Mouse (Mus musculus) common myeloid progenitor, adult 5-6 weeks (primary cell): ENCODE measurements at regions not wholly inside any gene's neighbourhood (a gene's known extent, or its start where the extent isn't known, plus 50 kb on each side); places are given as distances from the start of the nearest gene placed in this dataset.

Experiments
- ATAC-seq: replicated peaks from 2 replicates; pipeline ENCODE4 v1.8.0; 2016; ENCODE audit warnings: low read depth, mild to moderate bottlenecking, moderate TSS enrichment, inconsistent platforms; ENCODE audit not compliant: poor library complexity, severe bottlenecking

DNA sequence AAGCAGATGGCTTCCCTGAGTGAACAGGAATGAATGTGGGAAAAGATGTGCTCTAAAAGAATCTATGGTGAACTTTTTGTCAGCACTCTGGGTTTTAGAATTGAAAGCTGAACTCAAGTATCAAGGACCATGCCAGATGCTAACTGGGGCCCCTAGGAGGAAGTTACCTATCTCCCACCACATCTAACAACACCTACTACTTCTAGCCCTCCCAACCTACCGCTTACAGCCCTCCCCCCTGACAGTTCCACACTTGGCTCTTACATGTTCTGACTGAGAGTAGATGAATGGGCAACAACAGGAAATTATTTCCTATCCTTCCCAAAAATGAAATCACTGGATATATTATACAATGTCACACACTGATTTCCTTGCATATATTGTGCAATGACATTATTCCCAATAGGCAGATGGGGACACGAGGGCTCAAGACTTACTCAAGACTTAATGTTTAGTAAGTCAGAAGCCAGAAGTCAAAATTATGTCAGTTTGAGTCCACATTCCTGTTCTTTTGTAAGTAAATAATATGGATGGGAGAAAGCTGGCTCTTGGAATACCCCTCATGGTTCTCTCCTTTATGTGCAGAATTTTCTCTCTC lies 506.1 kb upstream of the A1bg start:
- no peak for ATAC-seq

DNA sequence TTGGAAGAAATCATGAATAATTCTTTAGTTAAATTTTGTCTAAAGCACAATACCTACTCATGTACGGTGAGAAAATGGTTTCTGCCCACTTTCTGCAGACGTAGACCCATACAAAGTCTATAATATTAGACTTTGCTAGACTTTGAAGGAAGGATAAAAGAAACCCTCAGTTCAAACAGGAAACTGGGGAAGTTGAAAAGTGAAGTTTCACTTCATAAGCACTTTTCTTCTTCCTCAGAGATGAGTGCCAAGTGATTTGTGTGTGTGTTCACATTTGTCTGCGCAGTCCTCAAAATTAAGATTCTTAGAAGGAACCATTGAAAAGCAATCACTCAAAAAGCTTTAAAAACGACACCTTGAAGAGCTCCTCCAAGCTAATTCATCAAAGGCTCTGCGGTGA lies 500.2 kb upstream of the A1bg start:
- ATAC-seq = no peak

DNA sequence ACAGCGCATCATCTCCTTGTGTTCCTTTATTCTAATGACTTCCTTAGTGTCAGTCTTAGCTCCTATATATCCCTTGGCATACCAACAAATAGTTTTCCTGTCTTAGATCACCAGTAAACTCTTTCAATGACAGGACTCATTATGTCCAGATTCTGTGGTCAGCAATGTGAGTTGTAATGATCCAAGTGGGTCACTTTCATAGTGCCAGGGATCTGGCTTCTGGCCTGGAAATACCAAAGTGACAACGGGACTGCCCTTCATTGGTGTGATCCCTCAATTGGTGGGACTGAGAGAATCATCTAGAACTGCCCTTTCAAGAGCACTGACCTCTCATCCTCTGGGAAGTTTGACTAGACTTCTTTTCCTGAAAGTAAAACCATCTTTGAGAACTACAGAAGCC lies 494.7 kb upstream of the A1bg start:
- no peak for ATAC-seq

DNA sequence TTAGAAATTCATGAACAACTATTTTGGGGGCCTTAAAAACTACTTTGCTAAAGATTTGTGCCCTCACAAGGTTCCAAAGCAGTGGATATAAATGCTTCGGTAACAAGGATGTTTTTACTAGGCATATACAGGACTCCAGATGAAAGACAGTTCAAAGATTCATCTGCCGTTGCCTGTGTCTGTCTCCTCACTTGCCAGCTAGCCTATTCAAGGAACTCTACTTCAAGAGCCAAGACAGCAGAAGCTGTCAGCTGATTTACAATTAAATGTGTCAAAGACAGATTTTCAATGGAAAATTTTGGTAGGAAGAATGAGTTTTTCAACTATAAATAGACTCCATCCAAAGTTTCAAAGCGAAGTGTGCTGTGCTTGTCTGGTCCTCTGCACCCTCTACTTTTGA lies 494.0 kb upstream of the A1bg start:
- ATAC-seq = no peak

DNA sequence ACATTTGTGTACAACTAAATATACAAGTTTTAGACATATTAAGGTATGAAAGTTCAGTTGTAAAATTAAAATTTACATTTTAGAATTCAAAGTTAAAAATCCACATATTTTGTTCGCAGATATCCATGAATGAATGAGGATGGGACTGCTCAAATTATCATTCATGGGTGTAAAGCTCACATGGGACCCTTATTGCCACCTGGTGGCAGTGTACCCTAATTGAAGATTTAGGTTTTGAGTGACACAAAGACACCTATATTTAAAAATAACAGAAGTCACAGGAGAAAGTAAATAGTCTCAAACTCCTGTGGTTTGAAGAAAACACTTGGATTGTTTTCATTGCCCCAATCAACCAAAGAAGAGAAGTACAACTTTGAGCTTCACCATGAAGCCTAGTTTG lies 492.8 kb upstream of the A1bg start:
- no peak for ATAC-seq

GRCm38 (mm10) chr15:61411821-61412220 lies 489.0 kb upstream of the A1bg start:
- ATAC-seq = no peak

DNA sequence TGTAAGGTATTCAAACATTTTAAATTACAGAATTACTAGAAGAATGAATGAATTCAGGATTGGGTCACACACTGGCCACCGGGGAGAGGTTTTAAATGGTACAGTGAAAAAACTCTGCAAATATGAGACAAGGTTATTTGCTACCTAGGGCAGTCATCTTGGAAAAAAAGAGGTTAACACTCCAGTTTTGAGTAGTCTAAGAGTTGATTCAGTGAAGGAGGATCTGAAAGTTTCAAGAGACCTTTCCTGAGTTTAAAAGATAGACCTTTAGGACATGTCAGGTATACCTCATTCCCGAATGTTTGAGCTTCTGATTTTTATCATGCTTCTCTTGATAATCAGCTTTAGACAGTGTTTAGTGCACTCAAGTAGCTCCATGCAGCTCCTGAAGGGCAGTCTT lies 488.0 kb upstream of the A1bg start:
- no peak for ATAC-seq

- no peak for ATAC-seq
Observed at GRCm38 (mm10) chr15:61408621-61409020, 485.8 kb upstream of the A1bg start.

GRCm38 (mm10) chr15:61400720-61401119 lies 477.9 kb upstream of the A1bg start:
- no peak for ATAC-seq

GRCm38 (mm10) chr15:61399971-61400370 lies 477.2 kb upstream of the A1bg start:
- no peak for ATAC-seq

DNA sequence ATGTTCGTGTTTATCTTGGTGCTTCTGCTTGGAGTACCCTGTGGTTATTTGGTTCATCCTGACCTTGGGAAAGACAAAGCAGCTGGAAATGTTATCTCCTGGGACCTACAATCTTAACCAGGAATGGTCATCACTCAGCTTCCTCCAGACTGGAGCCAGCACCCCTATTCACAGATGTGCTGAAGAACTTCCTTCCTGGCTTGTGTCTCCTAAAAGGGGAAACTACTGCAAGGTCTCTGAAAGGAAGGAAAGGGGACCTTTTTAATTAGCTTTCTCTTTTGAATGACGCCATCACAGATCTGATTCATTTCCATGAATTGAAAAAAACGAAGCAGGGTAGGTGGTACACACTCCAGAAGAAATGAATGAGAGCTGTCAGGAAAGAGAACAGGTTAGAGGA lies 476.0 kb upstream of the A1bg start:
- no peak for ATAC-seq

DNA sequence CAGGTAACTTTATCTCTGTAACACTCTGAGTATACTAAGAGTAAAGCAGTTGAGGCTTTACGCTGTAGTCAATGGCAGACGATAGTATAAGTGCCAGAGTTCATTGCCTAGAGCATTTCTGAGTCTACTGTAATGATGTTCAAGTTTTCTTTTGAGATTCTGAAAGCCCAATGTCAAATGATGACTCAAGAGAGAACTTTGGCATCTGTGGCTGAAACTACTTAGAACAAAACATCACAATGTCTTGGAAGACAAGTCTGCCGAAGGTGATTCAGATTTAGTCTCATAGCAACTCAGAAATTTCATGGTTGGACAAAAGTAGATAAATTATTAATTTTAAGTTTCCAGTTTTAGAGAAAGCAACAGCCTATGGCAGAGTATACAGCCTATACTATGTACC lies 474.2 kb upstream of the A1bg start:
- no peak for ATAC-seq

DNA sequence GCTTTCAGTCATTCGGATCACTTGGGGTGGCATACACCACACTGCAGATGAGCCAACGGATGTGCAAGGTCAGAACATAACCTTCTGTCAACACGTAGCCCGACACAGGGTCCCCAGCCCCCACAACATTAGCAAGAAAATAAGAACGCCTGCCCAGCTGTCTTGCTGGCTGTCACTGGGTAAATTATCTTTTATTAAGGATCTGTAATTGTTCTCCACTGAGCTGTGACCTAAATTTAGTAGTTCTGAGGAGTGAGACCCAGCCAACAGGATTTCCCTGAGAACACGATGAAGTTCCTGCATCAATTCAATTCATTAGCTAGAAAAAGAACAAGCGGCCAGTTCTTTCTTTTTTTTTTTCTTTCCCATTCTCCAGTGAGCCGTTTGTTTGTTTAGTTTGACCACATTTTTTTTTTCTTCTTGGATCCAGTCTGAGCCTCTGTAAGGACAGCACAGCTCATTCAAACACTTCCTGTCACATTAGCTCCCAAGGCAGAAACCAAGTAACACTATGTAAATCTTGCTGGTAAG lies 472.5 kb upstream of the A1bg start:
- ATAC-seq = no peak

DNA sequence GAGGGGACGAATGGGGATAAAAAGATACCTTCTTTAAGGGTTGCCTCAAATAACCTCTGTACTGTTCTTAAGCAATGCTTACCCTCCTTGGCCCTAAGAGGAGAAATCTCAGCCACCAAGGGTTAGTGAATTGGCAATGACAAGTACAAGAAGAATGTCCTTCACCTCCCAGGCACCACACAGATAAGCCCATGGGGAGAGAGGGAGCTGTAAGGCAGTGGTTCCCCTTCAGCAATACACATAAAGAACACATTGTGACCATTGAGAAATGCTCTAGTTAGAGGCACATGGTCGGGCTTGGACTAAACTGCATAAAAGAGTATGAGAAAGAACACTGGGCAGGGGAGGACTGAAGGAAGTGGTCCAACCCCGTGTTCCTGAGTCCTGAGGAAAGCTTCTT lies 457.9 kb upstream of the A1bg start:
- ATAC-seq = no peak

GRCm38 (mm10) chr15:61366276-61366675 lies 443.5 kb upstream of the A1bg start:
- no peak for ATAC-seq

- ATAC-seq = no peak
Observed at GRCm38 (mm10) chr15:61365511-61365910, 442.7 kb upstream of the A1bg start.

- ATAC-seq = no peak
Observed at GRCm38 (mm10) chr15:61364461-61364860, 441.6 kb upstream of the A1bg start.

DNA sequence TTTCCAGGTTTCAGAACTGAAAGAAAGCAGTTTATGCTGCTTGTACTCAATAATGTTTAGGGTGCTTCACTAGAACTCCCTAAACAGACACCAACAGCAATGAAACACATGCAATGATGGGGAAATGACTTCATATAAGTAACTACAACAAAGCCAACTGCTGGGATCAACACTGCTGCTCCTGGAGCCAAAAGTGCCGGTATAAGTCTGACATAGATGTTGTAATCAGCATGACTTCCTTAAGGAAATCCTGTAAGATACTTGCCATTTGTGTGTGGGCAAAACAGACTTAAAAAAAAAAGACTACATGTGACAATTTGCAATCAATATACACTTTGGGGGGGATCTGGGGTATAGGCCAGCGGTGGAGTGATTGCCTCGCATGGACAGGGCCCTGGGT lies 438.4 kb upstream of the A1bg start:
- no peak for ATAC-seq

DNA sequence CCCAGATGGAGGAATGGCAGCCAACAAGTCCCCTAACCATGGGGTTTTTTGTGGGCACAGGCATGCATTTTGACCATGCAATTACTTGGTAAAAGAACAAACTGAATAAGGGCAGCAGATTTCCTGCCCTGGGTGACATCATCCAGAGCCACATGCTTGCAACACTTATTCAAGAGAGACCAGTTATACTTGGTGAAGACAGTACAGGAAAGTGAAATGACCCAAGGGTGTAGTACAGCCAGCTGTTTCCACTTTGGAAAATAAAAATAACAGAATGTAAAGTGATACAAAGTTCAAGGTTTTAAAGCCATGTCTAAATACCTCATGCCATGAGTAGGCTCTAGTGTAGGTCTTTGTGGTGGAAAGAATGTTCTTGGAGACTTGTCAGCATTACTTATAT lies 432.5 kb upstream of the A1bg start:
- no peak for ATAC-seq

DNA sequence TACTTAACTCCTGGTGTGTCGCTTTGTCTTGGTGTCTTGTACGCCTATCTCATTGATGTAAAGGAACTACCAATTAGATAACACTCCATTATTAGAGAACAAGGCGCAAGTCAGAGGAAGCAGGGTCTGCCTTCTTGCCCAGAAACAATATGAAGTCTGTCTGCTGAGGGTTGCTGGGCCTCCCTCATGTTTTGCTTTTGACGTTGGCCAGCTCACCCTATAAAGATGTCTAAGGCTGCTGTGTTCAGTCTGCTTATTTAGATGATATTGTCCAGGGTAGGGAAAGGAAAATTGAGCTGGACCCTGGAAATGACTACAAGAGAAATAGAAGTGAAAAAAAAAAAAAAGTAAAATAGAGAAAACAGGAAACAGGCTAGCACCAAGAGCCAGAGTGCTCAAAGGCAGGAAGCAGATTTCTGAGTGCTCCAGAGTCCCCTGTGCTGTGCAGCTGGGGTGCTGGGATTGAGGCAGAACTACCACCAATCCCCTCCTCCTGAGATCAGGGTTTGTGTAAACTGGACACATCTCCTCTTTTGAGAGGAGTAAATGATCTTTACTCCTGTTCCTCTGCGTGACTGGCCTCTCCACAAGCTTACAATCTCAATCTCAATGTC lies 429.0 kb upstream of the A1bg start:
- ATAC-seq = no peak

GRCm38 (mm10) chr15:61345101-61345500 lies 422.3 kb upstream of the A1bg start:
- no peak for ATAC-seq

DNA sequence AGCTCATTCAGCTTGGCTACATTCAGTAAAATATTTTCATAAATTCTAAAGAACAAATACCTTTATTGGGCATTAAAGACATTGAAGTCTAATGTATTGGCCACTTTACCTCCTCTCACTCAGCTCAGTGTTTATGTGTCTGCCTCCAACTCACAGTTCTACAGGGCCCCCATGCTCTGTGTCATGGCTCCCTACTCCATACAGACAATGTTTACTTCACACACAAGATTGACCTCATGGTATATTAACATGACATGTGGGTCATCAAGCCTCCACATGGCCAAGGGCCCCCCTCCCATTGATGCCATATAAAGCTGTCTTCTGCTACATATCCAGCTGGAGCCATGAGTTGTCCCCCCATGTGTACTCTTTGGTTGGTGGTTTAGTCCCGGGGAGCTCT lies 419.8 kb upstream of the A1bg start:
- no peak for ATAC-seq
